Mouse (Mus musculus) ES-Bruce4 (cell line): Measurements from ENCODE around the gene Gm13287. TPM values are rescaled to one million over a fixed set of nuclear protein-coding genes. Genes with fewer than 3 reads are reported as not detected.

ENCODE experiments used
- H3K27ac ChIP-seq: 2 replicates; pipeline ENCODE4 v1.5.1; 2012; ENCODE audit warnings: low read length, inconsistent platforms; ENCODE audit not compliant: insufficient read depth
- H3K27me3 ChIP-seq: 2 replicates; pipeline ENCODE4 v1.6.1; 2012; ENCODE audit warnings: mild to moderate bottlenecking, low read length, inconsistent platforms; ENCODE audit not compliant: control insufficient read depth, poor library complexity, insufficient read depth, severe bottlenecking
- H3K36me3 ChIP-seq: 2 replicates; pipeline ENCODE4 v1.6.1; 2012; ENCODE audit warnings: inconsistent platforms, mild to moderate bottlenecking, low read length, moderate library complexity; ENCODE audit not compliant: control insufficient read depth, poor library complexity, insufficient read depth, severe bottlenecking
- H3K4me1 ChIP-seq: one replicate; pipeline ENCODE4 v1.8.1; 2011; ENCODE audit warnings: low read length; ENCODE audit not compliant: control insufficient read depth, insufficient read depth
- H3K4me3 ChIP-seq: 2 replicates; pipeline ENCODE4 v1.5.1; 2011; ENCODE audit warnings: low read depth, mild to moderate bottlenecking, low read length
- H3K9ac ChIP-seq: 2 replicates; pipeline ENCODE4 v1.6.1; 2012; ENCODE audit warnings: low read depth, mild to moderate bottlenecking, inconsistent platforms; ENCODE audit not compliant: poor library complexity, severe bottlenecking
- H3K9me3 ChIP-seq: replicated peaks from 2 replicates; pipeline ENCODE4 v1.6.1; 2012; ENCODE audit warnings: mild to moderate bottlenecking, low read length, inconsistent platforms; ENCODE audit not compliant: control insufficient read depth, poor library complexity, insufficient read depth, severe bottlenecking
- CTCF ChIP-seq: IDR thresholded peaks from one replicate; pipeline ENCODE4 v1.8.1; 2011; ENCODE audit warnings: low read depth, low read length
- EP300 ChIP-seq: IDR thresholded peaks from 2 replicates; pipeline ENCODE4 v1.6.1; 2011; ENCODE audit warnings: low read depth, low read length; ENCODE audit not compliant: insufficient read depth
- POLR2A ChIP-seq: IDR thresholded peaks from one replicate; pipeline ENCODE4 v1.8.1; 2011; ENCODE audit warnings: low read length; ENCODE audit not compliant: insufficient read depth
- polyA plus RNA-seq: library from polyadenylated mRNA; stranded (reverse); fragments of >200 nt; gene quantifications from 2 replicates; pipeline ENCODE4 v1.2.4, GENCODE M21; 2011; ENCODE audit warnings: low read depth; ENCODE audit not compliant: missing spikeins, insufficient read depth, insufficient read length

Gene Gm13287
- polyA plus RNA-seq, 1 experiment, result not detected

GRCm38 (mm10) chr4:88838828-88839227 is 35.8 kb downstream of the Gm13287 start:
- Histone ChIP-seq H3K27me3 (no peaks in the 10 kb centered on the region), H3K4me3 (no peak overlapping the region), H3K36me3 (no peaks in the 10 kb centered on the region), H3K9ac (no peak overlapping the region), H3K4me1 (no peaks in the 10 kb centered on the region), H3K27ac (no peak overlapping the region), H3K9me3 (no peaks in the 10 kb centered on the region)
- TF ChIP-seq POLR2A (no peak), CTCF (no peak), EP300 (no peak)

GRCm38 (mm10) chr4:88840058-88840457 is 37.0 kb downstream of the Gm13287 start:
- no peaks in the 10 kb centered on the region for H3K27me3 ChIP-seq
- no peaks in the 10 kb centered on the region for H3K9me3 ChIP-seq
- H3K36me3 ChIP-seq, result no peaks in the 10 kb centered on the region
- no peaks in the 10 kb centered on the region for H3K4me1 ChIP-seq
- no peak overlapping the region for H3K4me3 ChIP-seq
- no peak overlapping the region for H3K9ac ChIP-seq
- no peak for TF ChIP-seq CTCF
- no peak for TF ChIP-seq EP300
- TF ChIP-seq POLR2A, result no peak
- no peak overlapping the region for H3K27ac ChIP-seq

DNA sequence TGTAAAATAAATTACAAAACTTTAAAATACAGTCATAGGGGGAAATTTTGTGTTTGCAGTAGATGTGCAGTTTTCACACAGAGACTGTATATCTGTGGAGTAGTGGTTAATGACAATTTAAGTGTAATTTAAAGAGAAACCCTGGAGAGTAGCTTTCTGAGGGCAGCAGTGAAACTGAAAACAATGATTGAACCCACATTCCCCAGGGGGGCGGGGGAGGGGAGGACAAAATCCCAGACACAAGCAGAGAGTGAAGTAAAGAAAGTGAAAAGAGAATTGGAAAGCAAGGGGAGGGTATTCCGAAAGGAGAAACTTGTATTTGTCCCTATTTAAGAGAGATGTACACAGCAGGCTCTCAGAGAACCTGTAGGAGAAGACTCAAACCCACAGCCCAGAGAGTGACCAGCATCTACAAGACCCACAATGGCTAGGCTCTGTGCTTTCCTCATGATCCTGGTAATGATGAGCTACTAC is 38.4 kb downstream of the Gm13287 start, which contains the start of gene Ifna4:
Gene Ifna4, plus strand, starts transcription at position 424 of the 474 bp plus-strand sequence.
- Histone ChIP-seq H3K27ac (no peak within 1 kb of the TSS), H3K9me3 (no peaks in the 10 kb centered on the region), H3K9ac (no peak within 1 kb of the TSS), H3K27me3 (no peaks in the 10 kb centered on the region), H3K36me3 (no peaks in the 10 kb centered on the region), H3K4me3 (no peak within 1 kb of the TSS), H3K4me1 (no peaks in the 10 kb centered on the region)
- TF ChIP-seq CTCF, result no peak
- no peak for TF ChIP-seq POLR2A
- no peak for TF ChIP-seq EP300

- TF ChIP-seq EP300, result no peak
- no peak for TF ChIP-seq CTCF
- no peak for TF ChIP-seq POLR2A
- H3K27me3 ChIP-seq, result no peaks in the 10 kb centered on the region
- no peak overlapping the region for H3K4me3 ChIP-seq
- no peaks in the 10 kb centered on the region for H3K9me3 ChIP-seq
- H3K36me3 ChIP-seq, result no peaks in the 10 kb centered on the region
- H3K27ac ChIP-seq, result no peak overlapping the region
- H3K4me1 ChIP-seq, result no peaks in the 10 kb centered on the region
- no peak overlapping the region for H3K9ac ChIP-seq
Observed at GRCm38 (mm10) chr4:88845334-88845733, 42.3 kb downstream of the Gm13287 start.

DNA sequence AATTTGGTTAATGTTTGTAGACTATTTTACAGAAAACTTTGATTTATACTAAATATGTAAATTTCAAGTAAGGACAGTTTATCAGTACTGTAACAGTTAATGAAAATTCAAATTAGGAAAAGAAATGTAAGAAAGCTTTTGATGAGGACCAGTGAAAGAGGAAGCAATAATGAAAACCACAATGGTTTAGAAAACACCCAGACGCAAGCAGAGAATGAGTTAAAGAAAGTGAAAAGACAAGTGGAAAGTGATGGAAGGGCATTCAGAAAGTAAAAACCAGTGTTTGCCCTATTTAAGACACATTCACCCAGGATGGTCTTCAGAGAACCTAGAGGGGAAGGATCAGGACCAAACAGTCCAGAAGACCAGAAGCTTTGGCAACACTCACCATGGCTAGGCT is 46.6 kb downstream of the Gm13287 start, which contains the start of gene Ifna1:
Gene Ifna1, plus strand, starts transcription at position 390 of the 400 bp plus-strand sequence.
- TF ChIP-seq CTCF (no peak), POLR2A (no peak), EP300 (no peak)
- Histone ChIP-seq H3K27me3 (no peaks in the 10 kb centered on the region), H3K4me1 (no peaks in the 10 kb centered on the region), H3K36me3 (no peaks in the 10 kb centered on the region), H3K27ac (no peak within 1 kb of the TSS), H3K9ac (no peak within 1 kb of the TSS), H3K9me3 (no peaks in the 10 kb centered on the region), H3K4me3 (no peak within 1 kb of the TSS)

DNA sequence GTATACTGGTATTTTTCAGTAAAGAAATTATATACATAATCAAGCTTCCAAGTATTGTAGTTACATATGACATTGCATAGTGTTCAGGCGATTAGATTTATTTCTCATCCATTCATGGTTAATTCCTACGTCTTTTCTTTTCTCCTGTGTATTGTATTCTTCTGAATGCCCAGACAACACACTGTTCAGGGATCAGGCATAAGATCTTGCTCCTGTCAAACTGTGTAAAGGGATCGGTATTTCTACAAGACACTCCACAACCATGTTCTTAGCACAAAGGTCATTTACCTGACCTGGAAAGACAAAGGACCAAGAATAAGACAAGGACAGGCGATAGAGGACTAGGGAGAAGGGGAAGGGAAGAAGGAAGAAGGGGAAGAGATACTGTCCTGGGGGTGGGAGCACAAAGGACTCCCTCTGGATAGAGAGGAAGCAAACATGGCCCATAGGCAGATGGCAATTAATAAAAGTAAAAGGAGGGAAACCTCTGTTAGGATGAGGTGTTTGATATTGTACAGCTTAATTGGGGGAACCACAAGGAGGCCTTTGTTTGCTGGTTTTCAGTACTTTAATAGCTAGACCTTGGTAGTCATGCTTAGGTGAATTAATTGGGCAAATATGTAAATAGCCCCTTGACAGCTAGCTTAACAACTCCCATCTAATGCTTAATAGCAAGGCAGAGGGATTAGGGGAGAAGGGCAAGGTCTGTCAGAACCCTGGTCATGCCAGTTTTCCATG is 48.1 kb downstream of the Gm13287 start:
- H3K36me3 ChIP-seq, result no peaks in the 10 kb centered on the region
- no peaks in the 10 kb centered on the region for H3K27me3 ChIP-seq
- no peak overlapping the region for H3K27ac ChIP-seq
- no peaks in the 10 kb centered on the region for H3K4me1 ChIP-seq
- no peaks in the 10 kb centered on the region for H3K9me3 ChIP-seq
- H3K4me3 ChIP-seq, result no peak overlapping the region
- no peak overlapping the region for H3K9ac ChIP-seq
- TF ChIP-seq POLR2A, result no peak
- TF ChIP-seq EP300, result no peak
- TF ChIP-seq CTCF, result no peak

Other genes starting within 250 kb of the Gm13287 start
- gene Ifna15, start 245.0 kb upstream of the Gm13287 start, polyA plus RNA-seq, result not detected in 2 replicates
- gene Ifna14, start 231.5 kb upstream of the Gm13287 start, polyA plus RNA-seq, result not detected in 2 replicates
- not detected in 2 replicates for gene Ifna9, start 210.9 kb upstream of the Gm13287 start, polyA plus RNA-seq
- gene Ifna12, start 199.9 kb upstream of the Gm13287 start, polyA plus RNA-seq, result not detected in 2 replicates
- gene C87499, start 168.8 kb upstream of the Gm13287 start, polyA plus RNA-seq, result not detected in 2 replicates
- not detected in 2 replicates for gene Ifna13, start 158.8 kb upstream of the Gm13287 start, polyA plus RNA-seq
- gene Ifna16, start 126.3 kb upstream of the Gm13287 start, polyA plus RNA-seq, result not detected in 2 replicates
- gene Ifna2, start 119.3 kb upstream of the Gm13287 start, polyA plus RNA-seq, result not detected in 2 replicates
- not detected in 2 replicates for gene Ifnab, start 111.9 kb upstream of the Gm13287 start, polyA plus RNA-seq
- gene Gm26566, start 81.4 kb upstream of the Gm13287 start, polyA plus RNA-seq, result not detected in 2 replicates
- gene Klhl9, start 80.8 kb upstream of the Gm13287 start, polyA plus RNA-seq, result 79.5 and 83.1 TPM in 2 replicates
- gene Gm13271, start 48.4 kb upstream of the Gm13287 start, polyA plus RNA-seq, result not detected in 2 replicates
- gene Gm13283, start 43.1 kb upstream of the Gm13287 start, polyA plus RNA-seq, result not detected in 2 replicates
- not detected in 2 replicates for gene Gm13290, start 29.4 kb upstream of the Gm13287 start, polyA plus RNA-seq
- not detected in 2 replicates for gene Gm13289, start 26.3 kb upstream of the Gm13287 start, polyA plus RNA-seq
- gene Gm13272, start 23.4 kb upstream of the Gm13287 start, polyA plus RNA-seq, result not detected in 2 replicates
- gene Ifnz, start 21.1 kb upstream of the Gm13287 start, polyA plus RNA-seq, result not detected in 2 replicates
- gene Gm13276, start 17.5 kb upstream of the Gm13287 start, polyA plus RNA-seq, result not detected in 2 replicates
- not detected in 2 replicates for gene Gm13277, start 14.6 kb upstream of the Gm13287 start, polyA plus RNA-seq
- gene Gm13278, start 11.7 kb upstream of the Gm13287 start, polyA plus RNA-seq, result not detected in 2 replicates
- not detected in 2 replicates for gene Gm13275, start 8.8 kb upstream of the Gm13287 start, polyA plus RNA-seq
- not detected in 2 replicates for gene Gm13279, start 5.9 kb upstream of the Gm13287 start, polyA plus RNA-seq
- gene Gm13285, start 3.6 kb upstream of the Gm13287 start, polyA plus RNA-seq, result not detected in 2 replicates
- gene Gm13288, start 2.3 kb downstream of the Gm13287 start, polyA plus RNA-seq, result not detected in 2 replicates
- gene Ifna7, start 13.0 kb downstream of the Gm13287 start, polyA plus RNA-seq, result not detected in 2 replicates
- gene Ifna11, start 16.7 kb downstream of the Gm13287 start, polyA plus RNA-seq, result not detected in 2 replicates
- gene Ifna6, start 24.2 kb downstream of the Gm13287 start, polyA plus RNA-seq, result not detected in 2 replicates
- not detected in 2 replicates for gene Ifna5, start 32.3 kb downstream of the Gm13287 start, polyA plus RNA-seq
- gene Ifna4, start 38.6 kb downstream of the Gm13287 start, polyA plus RNA-seq, result not detected in 2 replicates
- not detected in 2 replicates for gene Ifna1, start 46.8 kb downstream of the Gm13287 start, polyA plus RNA-seq
- gene Ifne, start 76.9 kb downstream of the Gm13287 start, polyA plus RNA-seq, result not detected in 2 replicates